Mouse (Mus musculus) liver, adult 2 months (tissue): ENCODE measurements around the gene Xrn2.

ENCODE experiments used
- CTCF ChIP-seq: fragments of 200-500 bp; IDR thresholded peaks from 2 replicates; pipeline ENCODE4 v1.5.1; 2011; ENCODE audit warnings: low read depth, low read length, control low read depth
- POLR2A ChIP-seq: fragments of 200-500 bp; IDR thresholded peaks from 2 replicates; pipeline ENCODE4 v1.6.1; 2011; ENCODE audit warnings: low read length, control low read depth; ENCODE audit not compliant: insufficient read depth; ENCODE audit errors: extremely low read depth

DNA sequence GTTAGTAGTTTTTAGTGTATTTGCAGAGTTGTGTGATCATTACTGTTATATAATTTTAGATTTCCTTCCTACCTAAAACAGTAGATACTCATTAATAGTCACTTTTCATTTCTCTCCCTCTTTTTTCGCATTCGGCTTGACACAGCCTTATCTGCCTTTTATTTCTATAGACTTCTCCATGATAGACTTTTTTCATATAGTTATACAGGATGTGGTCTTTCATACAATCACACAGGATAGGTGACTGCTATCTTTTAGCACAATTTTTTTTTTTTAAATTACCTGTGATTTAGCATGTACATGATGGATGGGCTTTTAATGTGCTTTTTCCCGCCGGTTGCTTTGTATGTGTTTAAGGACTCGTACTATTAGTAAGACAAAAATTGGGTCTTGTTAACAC is 10.3 kb downstream of the Xrn2 start:
- no peak for TF ChIP-seq CTCF
- TF ChIP-seq POLR2A, result no peak
